Mouse (Mus musculus): ENCODE measurements at regions not wholly inside any gene's neighbourhood (a gene's known extent, or its start where the extent isn't known, plus 50 kb on each side); places are given as distances from the start of the nearest gene placed in this dataset.

DNA sequence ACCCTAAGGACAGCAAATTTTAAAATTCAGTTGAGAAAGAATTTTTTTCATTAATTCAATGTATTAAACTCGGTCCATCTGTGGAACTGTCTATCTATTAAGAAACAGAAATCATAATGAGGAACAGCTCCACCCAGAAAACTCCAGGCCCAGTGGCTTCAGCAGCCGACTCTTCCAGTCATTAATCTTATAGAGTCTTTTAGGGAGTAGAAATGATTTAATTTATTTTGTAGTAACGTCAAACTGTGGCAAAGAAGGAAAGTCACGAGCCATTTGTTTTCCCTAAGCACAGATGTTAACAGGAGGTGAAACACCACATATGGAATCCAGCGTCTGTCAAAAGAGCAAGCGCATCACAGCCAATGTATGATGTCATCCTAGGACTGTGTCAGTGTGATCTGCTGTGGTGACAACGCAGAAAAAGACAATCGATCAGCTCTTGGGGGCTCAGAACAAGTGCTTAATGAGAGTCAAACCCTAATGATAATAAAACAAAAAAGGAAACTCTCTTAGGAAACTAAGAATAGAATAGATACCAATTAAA, 119.9 kb upstream of the Irf2bp2 start:
- Histone ChIP-seq H3K4me1 (ENCODE audit: insufficient read depth, low read depth, low read length) (peaks cover under 1% of the 10 kb centered on the region; the same call in 1 of the 2 replicates), H3K27me3 (replicated peaks; ENCODE audit: insufficient read depth, low read length) (no peaks in the 10 kb centered on the region), H3K4me3 (ENCODE audit: low read depth, low read length) (no peak overlapping the region), H3K27ac (ENCODE audit: low read length) (no peak overlapping the region), H3K9me3 (ENCODE audit: low read length) (no peaks in the 10 kb centered on the region), H3K9ac (replicated peaks; ENCODE audit: low read depth) (no peak overlapping the region), H3K4me2 (replicated peaks; ENCODE audit: low read depth, low read length) (no peak overlapping the region), H3K36me3 (ENCODE audit: insufficient read depth, low read length) (no peaks in the 10 kb centered on the region)
- no peak for TF ChIP-seq EP300 (IDR thresholded peaks at IDR 0.05)
- no peak for TF ChIP-seq CTCF (IDR thresholded peaks at IDR 0.05)
- WGBS = 57% methylated on average over 8 of the region's 8 CpGs
- no peak for DNase-seq (ENCODE audit: low spot score)
- ATAC-seq = no peak

DNA sequence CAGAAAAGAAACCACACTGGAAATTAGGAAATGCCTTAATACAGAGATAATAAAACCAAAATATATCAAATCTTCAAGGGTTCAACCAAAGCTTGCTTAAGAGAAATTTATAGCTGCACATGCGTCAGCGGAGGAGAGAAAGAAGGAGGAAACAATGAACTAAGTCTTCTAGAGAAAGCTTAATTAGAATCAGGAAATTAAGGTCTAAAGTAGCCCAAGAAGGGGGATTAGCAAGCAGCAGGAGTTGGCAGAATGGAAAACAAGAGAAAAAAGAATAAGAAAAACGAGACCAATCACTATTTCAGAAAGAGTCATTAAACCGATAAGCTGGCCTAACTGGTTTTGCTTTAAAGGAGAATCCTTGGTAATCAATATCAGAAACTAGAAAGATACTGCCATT, 119.4 kb upstream of the Irf2bp2 start:
- no peak overlapping the region for H3K27ac ChIP-seq (ENCODE audit: low read length)
- TF ChIP-seq EP300 (IDR thresholded peaks at IDR 0.05) (no peak), CTCF (IDR thresholded peaks at IDR 0.05) (no peak)
- WGBS = 69% methylated on average over 4 of the region's 4 CpGs
- H3K4me2 ChIP-seq (replicated peaks; ENCODE audit: low read depth, low read length) = no peak overlapping the region
- DNase-seq (ENCODE audit: low spot score) = no peak
- no peak overlapping the region for H3K9ac ChIP-seq (replicated peaks; ENCODE audit: low read depth)
- H3K9me3 ChIP-seq (ENCODE audit: low read length) = no peaks in the 10 kb centered on the region
- ATAC-seq = no peak
- H3K27me3 ChIP-seq (replicated peaks; ENCODE audit: insufficient read depth, low read length) = no peaks in the 10 kb centered on the region
- H3K4me3 ChIP-seq (ENCODE audit: low read depth, low read length) = no peak overlapping the region
- peaks cover 4% of the 10 kb centered on the region; the same call in 1 of the 2 replicates for H3K4me1 ChIP-seq (ENCODE audit: insufficient read depth, low read depth, low read length)
- no peaks in the 10 kb centered on the region for H3K36me3 ChIP-seq (ENCODE audit: insufficient read depth, low read length)

- DNase-seq (ENCODE audit: low spot score) (peak; percentile 51), ATAC-seq (peak; percentile 25; the same call in 1 of the 2 replicates)
- Histone ChIP-seq H3K36me3 (ENCODE audit: insufficient read depth, low read length) (no peaks in the 10 kb centered on the region), H3K27ac (ENCODE audit: low read length) (no peak overlapping the region), H3K4me3 (ENCODE audit: low read depth, low read length) (no peak overlapping the region), H3K4me1 (ENCODE audit: insufficient read depth, low read depth, low read length) (peaks cover 4% of the 10 kb centered on the region; the same call in 1 of the 2 replicates), H3K27me3 (replicated peaks; ENCODE audit: insufficient read depth, low read length) (no peaks in the 10 kb centered on the region), H3K9ac (replicated peaks; ENCODE audit: low read depth) (no peak overlapping the region), H3K9me3 (ENCODE audit: low read length) (no peaks in the 10 kb centered on the region), H3K4me2 (replicated peaks; ENCODE audit: low read depth, low read length) (no peak overlapping the region)
- no peak for TF ChIP-seq CTCF (IDR thresholded peaks at IDR 0.05)
- TF ChIP-seq EP300 (IDR thresholded peaks at IDR 0.05) = no peak
- WGBS = 64% methylated on average over 6 of the region's 6 CpGs
Measured at GRCm38 (mm10) chr8:126712749-126713148, 119.0 kb upstream of the Irf2bp2 start.

DNA sequence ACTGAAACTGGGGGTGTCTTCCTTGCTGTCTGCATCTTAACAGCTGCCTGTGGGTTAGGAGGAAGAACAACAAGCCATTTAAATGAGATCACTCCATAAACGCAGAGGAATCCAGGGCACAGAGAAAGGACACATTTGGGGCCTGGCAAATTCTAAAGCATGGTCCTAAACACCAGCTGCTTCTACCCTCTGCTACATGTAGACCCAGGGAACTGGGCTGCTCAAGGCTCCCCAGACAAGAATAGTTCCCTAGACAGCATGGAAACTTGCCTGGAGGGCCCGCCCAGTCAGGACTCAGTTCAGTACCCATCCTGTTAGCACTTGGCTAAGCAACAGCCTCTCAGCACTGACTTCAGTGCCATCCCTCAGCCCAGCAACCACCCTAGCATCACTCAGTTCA, 115.2 kb upstream of the Irf2bp2 start:
- 73% methylated on average over 2 of the region's 2 CpGs for WGBS

DNA sequence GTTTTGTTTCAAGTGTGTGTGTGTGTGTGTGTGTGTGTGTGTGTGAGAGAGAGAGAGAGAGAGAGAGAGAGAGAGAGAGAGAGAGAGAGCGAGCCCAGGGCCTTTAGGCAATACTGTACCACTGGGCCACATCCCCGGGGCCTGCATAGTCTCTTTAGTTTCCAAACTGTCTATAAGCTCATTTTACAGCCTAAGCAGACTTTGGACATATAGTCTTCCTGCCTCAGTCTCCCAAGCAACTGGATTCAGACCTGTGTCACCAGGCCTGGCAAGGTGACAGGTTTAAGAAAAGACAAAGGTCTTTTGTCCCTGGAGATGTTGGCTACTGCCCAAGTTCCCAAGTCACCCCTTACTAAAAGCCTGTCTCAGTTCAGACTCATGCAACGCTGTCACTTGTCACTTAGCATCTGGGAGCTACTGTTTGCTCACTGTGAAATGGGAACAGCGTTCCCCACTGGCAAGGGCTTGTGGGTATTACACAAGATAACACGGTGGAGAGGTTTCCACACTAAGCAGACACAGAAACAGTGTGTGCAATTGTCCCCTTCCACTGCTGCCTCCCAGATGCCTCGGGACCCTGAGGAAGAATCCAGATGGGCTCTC, 113.6 kb upstream of the Irf2bp2 start:
- 52% methylated on average over 6 of the region's 6 CpGs for WGBS
- DNase-seq (ENCODE audit: low spot score) = peak; percentile 66
- peak overlapping the region; percentile 59; the same call in 1 of the 2 replicates for H3K27ac ChIP-seq (ENCODE audit: low read length)
- ATAC-seq = peak; percentile 64
- no peaks in the 10 kb centered on the region for H3K36me3 ChIP-seq (ENCODE audit: insufficient read depth, low read length)
- no peak overlapping the region for H3K9ac ChIP-seq (replicated peaks; ENCODE audit: low read depth)
- H3K9me3 ChIP-seq (ENCODE audit: low read length) = no peaks in the 10 kb centered on the region
- H3K4me1 ChIP-seq (ENCODE audit: insufficient read depth, low read depth, low read length) = peaks cover 4% of the 10 kb centered on the region; the same call in 1 of the 2 replicates
- H3K27me3 ChIP-seq (replicated peaks; ENCODE audit: insufficient read depth, low read length) = no peaks in the 10 kb centered on the region
- H3K4me2 ChIP-seq (replicated peaks; ENCODE audit: low read depth, low read length) = no peak overlapping the region
- TF ChIP-seq EP300 (IDR thresholded peaks at IDR 0.05) (no peak), CTCF (IDR thresholded peaks at IDR 0.05) (peak; percentile 31; the same call in 1 of the 2 replicates)
- H3K4me3 ChIP-seq (ENCODE audit: low read depth, low read length) = no peak overlapping the region

More for the DNA sequence above, 115.2 kb upstream of the Irf2bp2 start:
- H3K27me3 ChIP-seq (replicated peaks; ENCODE audit: insufficient read depth, low read length) = no peaks in the 10 kb centered on the region
- H3K4me3 ChIP-seq (ENCODE audit: low read depth, low read length) = no peak overlapping the region
- H3K9me3 ChIP-seq (ENCODE audit: low read length) = no peaks in the 10 kb centered on the region
- no peak for DNase-seq (ENCODE audit: low spot score)
- ATAC-seq = no peak
- no peak overlapping the region for H3K9ac ChIP-seq (replicated peaks; ENCODE audit: low read depth)
- TF ChIP-seq CTCF (IDR thresholded peaks at IDR 0.05) (no peak), EP300 (IDR thresholded peaks at IDR 0.05) (no peak)
- H3K27ac ChIP-seq (ENCODE audit: low read length) = no peak overlapping the region
- H3K4me1 ChIP-seq (ENCODE audit: insufficient read depth, low read depth, low read length) = peaks cover 4% of the 10 kb centered on the region; the same call in 1 of the 2 replicates
- no peaks in the 10 kb centered on the region for H3K36me3 ChIP-seq (ENCODE audit: insufficient read depth, low read length)
- no peak overlapping the region for H3K4me2 ChIP-seq (replicated peaks; ENCODE audit: low read depth, low read length)

GRCm38 (mm10) chr8:126706247-126706646, 112.5 kb upstream of the Irf2bp2 start:
- Histone ChIP-seq H3K4me3 (ENCODE audit: low read depth, low read length) (no peak overlapping the region), H3K9ac (replicated peaks; ENCODE audit: low read depth) (no peak overlapping the region), H3K36me3 (ENCODE audit: insufficient read depth, low read length) (no peaks in the 10 kb centered on the region), H3K4me2 (replicated peaks; ENCODE audit: low read depth, low read length) (no peak overlapping the region), H3K4me1 (ENCODE audit: insufficient read depth, low read depth, low read length) (peaks cover 4% of the 10 kb centered on the region; the same call in 1 of the 2 replicates), H3K27me3 (replicated peaks; ENCODE audit: insufficient read depth, low read length) (no peaks in the 10 kb centered on the region), H3K27ac (ENCODE audit: low read length) (no peak overlapping the region), H3K9me3 (ENCODE audit: low read length) (no peaks in the 10 kb centered on the region)
- 68% methylated on average over 8 of the region's 8 CpGs for WGBS
- no peak for TF ChIP-seq EP300 (IDR thresholded peaks at IDR 0.05)
- ATAC-seq = no peak
- no peak for DNase-seq (ENCODE audit: low spot score)
